Mouse (Mus musculus): ENCODE measurements around the gene Kat14. TPM values are rescaled to one million over a fixed set of nuclear protein-coding genes. Genes with fewer than 3 reads are reported as not detected.
A peak's percentile ranks its signal among the peaks of the same experiment; 100 is the strongest.

Gene Kat14
- polyA plus RNA-seq, 1 experiment: 42.9 TPM

DNA sequence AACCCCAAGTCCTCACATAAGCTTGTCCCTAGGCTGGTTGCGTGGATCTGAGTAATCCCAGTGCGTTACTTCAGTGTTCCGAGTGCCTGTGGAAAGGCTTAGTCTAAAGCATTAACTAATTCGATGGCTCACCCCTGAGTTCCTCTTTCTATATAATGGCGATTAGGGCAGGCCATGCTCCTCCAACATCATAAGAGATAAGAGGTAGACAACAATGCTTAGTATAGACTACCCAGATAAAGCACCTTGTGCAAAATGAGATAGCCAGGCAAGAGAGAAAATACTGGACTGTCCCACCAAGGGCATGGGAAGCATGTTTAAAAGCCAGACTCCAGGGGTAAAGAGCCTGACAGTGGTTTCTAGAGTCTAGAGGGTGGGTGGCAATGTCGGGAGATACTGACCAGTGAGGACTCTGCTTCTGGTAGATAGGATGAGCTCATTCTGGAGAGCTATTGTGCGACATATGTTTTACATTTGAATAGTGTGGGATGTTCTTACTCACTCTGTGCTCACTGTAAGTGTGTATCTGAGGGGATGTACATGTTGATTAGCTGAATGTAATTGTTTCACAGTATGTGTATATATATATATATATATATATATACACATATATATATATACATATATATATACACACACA, 77.7 kb downstream of the Kat14 start:
- Histone ChIP-seq H3K9me3 (replicated peaks; ENCODE audit: control insufficient read depth, insufficient read depth, low read length, poor library complexity, severe bottlenecking) (no peaks in the 10 kb centered on the region), H3K27ac (ENCODE audit: insufficient read depth, low read length) (no peak overlapping the region), H3K4me3 (ENCODE audit: low read depth, low read length) (no peak overlapping the region), H3K27me3 (ENCODE audit: control insufficient read depth, insufficient read depth, low read length, poor library complexity, severe bottlenecking) (no peaks in the 10 kb centered on the region), H3K9ac (ENCODE audit: low read depth, poor library complexity, severe bottlenecking) (no peak overlapping the region), H3K36me3 (ENCODE audit: control insufficient read depth, insufficient read depth, low read length, poor library complexity, severe bottlenecking) (no peaks in the 10 kb centered on the region), H3K4me1 (ENCODE audit: control insufficient read depth, insufficient read depth, low read length) (no peaks in the 10 kb centered on the region)
- TF ChIP-seq POLR2A (IDR thresholded peaks at IDR 0.05; ENCODE audit: insufficient read depth, low read length) (no peak), EP300 (IDR thresholded peaks at IDR 0.05; ENCODE audit: insufficient read depth, low read depth, low read length) (no peak), CTCF (IDR thresholded peaks at IDR 0.05; ENCODE audit: low read depth, low read length) (no peak)

DNA sequence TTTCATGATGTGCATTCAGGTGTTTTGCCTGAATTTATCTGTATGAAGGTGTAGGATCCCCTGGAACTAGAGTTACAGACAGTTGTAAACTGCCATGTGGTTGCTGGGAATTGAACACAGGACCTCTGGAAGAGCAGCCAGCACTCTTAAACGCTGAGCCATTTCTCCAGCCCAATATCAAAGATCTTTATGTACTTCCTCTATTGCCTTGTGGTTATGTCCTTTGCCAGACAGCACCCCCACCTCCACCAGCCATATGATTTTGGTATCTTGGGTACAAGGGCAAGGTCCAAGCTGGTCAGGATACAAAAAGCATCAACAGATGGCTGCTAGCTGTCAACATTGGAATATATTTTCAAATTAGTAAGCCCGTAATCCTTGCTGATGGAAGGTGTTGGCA, 81.6 kb downstream of the Kat14 start:
- Histone ChIP-seq H3K27me3 (ENCODE audit: control insufficient read depth, insufficient read depth, low read length, poor library complexity, severe bottlenecking) (no peaks in the 10 kb centered on the region), H3K4me1 (ENCODE audit: control insufficient read depth, insufficient read depth, low read length) (no peaks in the 10 kb centered on the region), H3K4me3 (ENCODE audit: low read depth, low read length) (no peak overlapping the region), H3K27ac (ENCODE audit: insufficient read depth, low read length) (no peak overlapping the region), H3K36me3 (ENCODE audit: control insufficient read depth, insufficient read depth, low read length, poor library complexity, severe bottlenecking) (no peaks in the 10 kb centered on the region), H3K9me3 (replicated peaks; ENCODE audit: control insufficient read depth, insufficient read depth, low read length, poor library complexity, severe bottlenecking) (no peaks in the 10 kb centered on the region), H3K9ac (ENCODE audit: low read depth, poor library complexity, severe bottlenecking) (no peak overlapping the region)
- TF ChIP-seq EP300 (IDR thresholded peaks at IDR 0.05; ENCODE audit: insufficient read depth, low read depth, low read length) (no peak), CTCF (IDR thresholded peaks at IDR 0.05; ENCODE audit: low read depth, low read length) (no peak)

DNA sequence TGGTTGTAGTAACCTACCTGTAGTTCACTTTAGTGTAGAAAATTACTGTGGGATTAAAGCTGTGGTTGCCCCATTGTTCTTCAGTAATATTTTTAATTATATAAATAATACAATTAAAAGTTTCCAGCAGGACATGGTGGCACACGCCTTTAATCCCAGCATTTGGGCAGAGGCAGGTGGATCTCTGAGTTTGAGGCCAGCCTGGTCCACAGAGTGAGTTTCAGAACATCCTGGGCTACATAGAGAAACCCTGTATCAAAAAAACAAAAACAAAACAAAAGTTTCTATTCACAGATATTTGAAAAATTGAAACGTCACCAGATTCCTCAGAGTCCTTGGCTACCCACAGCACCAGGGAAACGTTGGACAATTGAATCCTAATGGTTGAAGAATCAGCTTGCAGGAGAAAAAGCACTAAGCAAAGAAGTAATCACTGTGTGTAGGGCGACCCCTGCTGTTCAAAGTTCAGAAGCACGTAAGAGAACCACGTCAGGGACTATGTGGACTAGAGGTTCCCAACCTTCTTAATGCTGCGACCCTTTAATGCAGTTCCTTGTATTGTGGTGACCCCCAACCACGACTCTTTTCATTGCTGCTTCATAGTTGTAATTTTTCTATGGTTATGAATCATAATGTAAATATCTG, 83.7 kb downstream of the Kat14 start:
- peak; percentile 20 for TF ChIP-seq CTCF (IDR thresholded peaks at IDR 0.05; ENCODE audit: low read depth, low read length)
- no peak for TF ChIP-seq EP300 (IDR thresholded peaks at IDR 0.05; ENCODE audit: insufficient read depth, low read depth, low read length)
- TF ChIP-seq POLR2A (IDR thresholded peaks at IDR 0.05; ENCODE audit: insufficient read depth, low read length): no peak
- Histone ChIP-seq H3K27ac (ENCODE audit: insufficient read depth, low read length) (no peak overlapping the region), H3K36me3 (ENCODE audit: control insufficient read depth, insufficient read depth, low read length, poor library complexity, severe bottlenecking) (no peaks in the 10 kb centered on the region), H3K4me3 (ENCODE audit: low read depth, low read length) (no peak overlapping the region), H3K9me3 (replicated peaks; ENCODE audit: control insufficient read depth, insufficient read depth, low read length, poor library complexity, severe bottlenecking) (no peaks in the 10 kb centered on the region), H3K9ac (ENCODE audit: low read depth, poor library complexity, severe bottlenecking) (no peak overlapping the region), H3K4me1 (ENCODE audit: control insufficient read depth, insufficient read depth, low read length) (no peaks in the 10 kb centered on the region), H3K27me3 (ENCODE audit: control insufficient read depth, insufficient read depth, low read length, poor library complexity, severe bottlenecking) (no peaks in the 10 kb centered on the region)

Other genes with a start within 250 kb of the Kat14 start
- gene Mgme1, start 98.3 kb upstream of the Kat14 start, polyA plus RNA-seq (2011; ENCODE audit: insufficient read depth, insufficient read length, low read depth, missing spikeins): 34.3 and 35.8 TPM in 2 replicates
- gene Snx5, start 98.1 kb upstream of the Kat14 start, polyA plus RNA-seq (2011; ENCODE audit: insufficient read depth, insufficient read length, low read depth, missing spikeins): 499 and 538 TPM in 2 replicates
- gene Ovol2, start 36.8 kb upstream of the Kat14 start, polyA plus RNA-seq (2011; ENCODE audit: insufficient read depth, insufficient read length, low read depth, missing spikeins): 10.6 and 11.1 TPM in 2 replicates
- gene Pet117, start within 50 bp of the Kat14 start, polyA plus RNA-seq (2011; ENCODE audit: insufficient read depth, insufficient read length, low read depth, missing spikeins): 8.6 and 9.1 TPM in 2 replicates
- gene Dzank1, start 158.4 kb downstream of the Kat14 start, polyA plus RNA-seq (2011; ENCODE audit: insufficient read depth, insufficient read length, low read depth, missing spikeins): 0.96 and 1.9 TPM in 2 replicates
- gene Polr3f, start 158.7 kb downstream of the Kat14 start, polyA plus RNA-seq (2011; ENCODE audit: insufficient read depth, insufficient read length, low read depth, missing spikeins): 21.4 and 28.4 TPM in 2 replicates
- 32.1 and 32.5 TPM in 2 replicates for gene Rbbp9, start 181.9 kb downstream of the Kat14 start, polyA plus RNA-seq (2011; ENCODE audit: insufficient read depth, insufficient read length, low read depth, missing spikeins)
- gene Sec23b, start 187.2 kb downstream of the Kat14 start, polyA plus RNA-seq (2011; ENCODE audit: insufficient read depth, insufficient read length, low read depth, missing spikeins): 84.7 and 86.1 TPM in 2 replicates
- gene Smim26, start 225.1 kb downstream of the Kat14 start, polyA plus RNA-seq (2011; ENCODE audit: insufficient read depth, insufficient read length, low read depth, missing spikeins): 14.3 and 16.8 TPM in 2 replicates
- gene Dtd1, start 230.9 kb downstream of the Kat14 start, polyA plus RNA-seq (2011; ENCODE audit: insufficient read depth, insufficient read length, low read depth, missing spikeins): 44.6 and 44.7 TPM in 2 replicates